Mouse (Mus musculus): ENCODE data around the gene Ubp1.

DNA sequence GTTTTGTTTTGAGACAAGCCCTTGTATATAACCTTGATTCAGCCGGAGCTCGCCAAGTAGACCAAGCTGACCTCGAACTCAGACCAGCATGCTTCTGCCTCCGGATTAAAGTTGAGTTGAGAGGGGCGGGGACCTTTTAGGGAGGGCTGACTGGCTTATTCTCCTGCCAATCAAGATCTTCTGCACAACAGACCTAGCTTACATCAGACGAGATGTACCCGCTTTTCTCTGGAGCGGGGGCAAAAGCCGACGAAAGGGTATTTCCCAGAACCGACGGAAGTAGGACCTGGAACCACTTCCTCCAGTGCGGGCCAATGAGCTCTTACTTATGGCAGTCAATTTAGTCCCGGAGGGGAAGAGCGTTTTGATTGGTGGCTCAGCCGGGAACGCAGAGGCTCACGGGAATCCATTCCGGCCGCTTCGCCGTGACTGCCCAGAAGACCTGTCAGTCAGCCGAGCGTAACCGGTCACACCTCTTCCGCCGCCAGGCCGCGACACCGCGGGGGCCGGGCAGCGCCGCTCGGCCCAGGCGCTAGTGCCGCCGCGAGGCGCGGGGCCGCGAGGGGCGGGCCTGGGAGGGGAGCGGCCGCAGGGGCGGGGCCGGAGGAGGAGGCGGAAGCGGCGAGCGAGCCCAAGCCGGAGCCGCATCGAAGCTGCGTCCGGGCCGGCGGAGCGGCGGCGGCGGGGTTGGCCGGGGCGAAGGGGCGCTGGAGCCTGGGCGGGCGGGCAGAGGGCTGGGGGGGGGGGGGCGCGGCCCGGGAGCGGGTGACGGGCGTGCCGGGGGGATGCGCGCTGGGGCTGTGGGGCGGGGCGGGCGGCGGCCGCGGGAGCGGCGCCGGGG is at the start of gene Ubp1:
- TF ChIP-seq MAX (IDR thresholded peaks at IDR 0.05; ENCODE audit: low read depth) = no peak
- 0 out of 2 replicates have a peak, but pooled peaks have one; percentile 29 for TF ChIP-seq CEBPB (IDR thresholded peaks at IDR 0.05; ENCODE audit: insufficient read depth, poor library complexity, severe bottlenecking)
- TF ChIP-seq TCF12 (IDR thresholded peaks at IDR 0.05; ENCODE audit: insufficient read depth, poor library complexity, severe bottlenecking) = no peak
- peak; percentile 75 for TF ChIP-seq POLR2A (IDR thresholded peaks at IDR 0.05; ENCODE audit: insufficient read length, low read depth)
- peak; percentile 74 for TF ChIP-seq POLR2AphosphoS2 (IDR thresholded peaks at IDR 0.05; ENCODE audit: insufficient read length, low read depth)
- TF ChIP-seq MYOG (IDR thresholded peaks at IDR 0.05; ENCODE audit: control insufficient read depth in 1 of 3, insufficient read depth in 1 of 3, insufficient read length in 2 of 3, low read depth in 2 of 3) = no peak
- TF ChIP-seq MYOD1 (IDR thresholded peaks at IDR 0.05; ENCODE audit: control insufficient read depth in 1 of 3, insufficient read length in 2 of 3, low read depth in 2 of 3) = no peak
- no peak for TF ChIP-seq E2F4 (IDR thresholded peaks at IDR 0.05; ENCODE audit: insufficient read depth)
- TF ChIP-seq USF1 (IDR thresholded peaks at IDR 0.05; ENCODE audit: low read depth) = no peak
- TF ChIP-seq SRF (IDR thresholded peaks at IDR 0.05; ENCODE audit: control insufficient read depth, insufficient read length, low read depth) = no peak
- TF ChIP-seq REST (IDR thresholded peaks at IDR 0.05; ENCODE audit: insufficient read depth, insufficient read length) = no peak
